Mouse (Mus musculus): ENCODE measurements around the gene Dad1. TPM values are rescaled to one million over a fixed set of nuclear protein-coding genes. Genes with fewer than 3 reads are reported as not detected.

The Dad1 gene
- polyA plus RNA-seq, 1 experiment from 2014 or later = 237 TPM

DNA sequence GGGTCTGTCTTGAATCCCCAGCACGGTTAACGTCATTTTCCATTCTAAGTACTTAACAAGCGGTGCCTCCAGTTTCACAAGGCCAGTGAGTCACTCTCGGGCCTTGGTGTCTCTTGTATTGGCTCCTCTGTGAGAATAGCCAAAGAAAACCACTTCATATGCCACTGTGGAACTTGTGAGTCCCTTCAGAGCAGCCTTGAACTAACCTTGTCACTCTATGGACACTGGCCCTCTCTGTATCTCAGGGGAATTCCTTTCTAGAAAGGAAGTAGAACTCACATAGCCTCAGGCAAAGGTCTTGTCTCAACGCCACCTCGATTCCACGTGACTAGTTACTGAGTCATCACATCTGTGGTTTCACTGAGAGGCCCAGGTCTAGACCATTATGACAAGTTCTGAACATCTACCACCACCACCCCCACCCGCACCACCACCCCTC, 31.6 kb downstream of the Dad1 start:
- H3K9me3 ChIP-seq (replicated peaks) = no peaks in the 10 kb centered on the region
- 52% methylated on average over 8 of the region's 8 CpGs for WGBS (ENCODE audit: insufficient replicate concordance)
- H3K4me3 ChIP-seq = no peak overlapping the region
- peaks cover 14% of the 10 kb centered on the region; the same call in 1 of the 2 replicates for H3K27me3 ChIP-seq (replicated peaks)
- no peak overlapping the region for H3K9ac ChIP-seq
- 0 out of 2 replicates have a peak, but pooled peaks have one; percentile 16 for ATAC-seq
- H3K4me1 ChIP-seq = peaks cover 50% of the 10 kb centered on the region
- no peaks in the 10 kb centered on the region for H3K36me3 ChIP-seq
- 0 out of 2 replicates have a peak overlapping the region, but pooled peaks have one; percentile 33 for H3K27ac ChIP-seq
- H3K4me2 ChIP-seq = no peak overlapping the region

DNA sequence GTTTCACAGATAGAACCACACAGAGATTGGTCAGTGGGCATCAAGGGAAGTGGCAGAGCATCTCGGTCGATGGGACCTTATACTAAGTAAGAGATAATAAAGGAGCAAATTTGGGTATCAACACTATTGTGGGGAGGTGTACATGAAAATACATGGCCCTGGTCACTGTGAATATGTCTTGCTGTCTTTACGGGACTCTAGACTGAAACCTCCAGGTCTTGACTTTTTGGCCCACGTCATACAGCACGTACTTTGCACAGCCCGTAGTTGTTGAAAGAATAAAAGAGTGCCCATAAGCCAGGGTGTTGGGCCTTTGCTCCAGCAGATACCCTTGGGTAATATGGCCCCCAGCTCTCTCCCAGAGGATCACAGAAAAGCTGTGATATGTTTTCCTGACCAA, 32.3 kb downstream of the Dad1 start:
- Histone ChIP-seq H3K36me3 (no peaks in the 10 kb centered on the region), H3K27ac (peak overlapping the region; percentile 33; the same call in 1 of the 2 replicates), H3K27me3 (replicated peaks) (peaks cover 14% of the 10 kb centered on the region; the same call in 1 of the 2 replicates), H3K9me3 (replicated peaks) (no peaks in the 10 kb centered on the region), H3K4me3 (no peak overlapping the region), H3K4me2 (no peak overlapping the region; the same call in 1 of the 2 replicates), H3K4me1 (peaks cover 47% of the 10 kb centered on the region), H3K9ac (no peak overlapping the region; the same call in 1 of the 2 replicates)
- 87% methylated on average over 6 of the region's 6 CpGs for WGBS (ENCODE audit: insufficient replicate concordance)
- no peak for ATAC-seq

DNA sequence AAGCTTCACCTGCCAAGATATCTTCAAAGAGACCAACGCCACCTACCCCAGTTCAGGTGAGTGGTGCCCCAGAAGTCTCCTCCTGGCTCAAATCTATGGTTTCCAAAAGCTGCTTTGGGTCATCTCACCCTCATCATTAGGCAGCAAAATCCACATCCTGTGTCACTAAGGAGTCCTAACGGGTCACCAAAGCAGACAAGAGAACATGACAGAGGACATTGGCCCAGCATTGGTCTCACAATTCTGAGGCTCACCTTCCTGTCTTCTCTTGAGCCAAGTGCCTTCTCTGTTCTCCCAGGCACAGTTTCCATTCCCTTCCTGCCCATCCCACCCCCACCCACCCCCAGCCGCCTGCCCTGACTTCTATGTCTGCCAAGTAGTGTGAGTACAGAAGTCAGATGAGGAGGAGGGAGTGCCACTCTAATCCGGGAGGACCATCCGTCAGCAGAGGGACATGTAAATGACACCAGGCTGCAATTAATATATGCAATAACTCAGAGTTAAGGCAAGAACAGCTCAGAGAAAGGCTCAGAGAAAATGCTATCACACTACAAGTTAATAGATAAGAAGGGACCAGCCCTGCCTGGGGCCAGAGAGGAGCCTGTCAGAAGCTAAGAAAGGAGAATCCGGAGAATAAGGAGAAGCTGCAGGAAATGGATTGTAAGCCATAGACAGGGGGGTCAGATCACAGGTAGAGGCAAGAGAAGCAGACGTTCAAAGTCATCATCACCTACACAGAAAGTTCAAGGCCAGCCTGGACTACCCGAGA, 33.0 kb downstream of the Dad1 start:
- H3K9me3 ChIP-seq (replicated peaks) = no peaks in the 10 kb centered on the region
- H3K4me2 ChIP-seq = peak overlapping the region; percentile 37
- no peaks in the 10 kb centered on the region for H3K36me3 ChIP-seq
- WGBS (ENCODE audit: insufficient replicate concordance) = 42% methylated on average over 8 of the region's 8 CpGs
- H3K27me3 ChIP-seq (replicated peaks) = peaks cover 16% of the 10 kb centered on the region; the same call in 1 of the 2 replicates
- H3K27ac ChIP-seq = no peak overlapping the region
- ATAC-seq = peak; percentile 60; the same call in 1 of the 2 replicates
- H3K9ac ChIP-seq = peak overlapping the region; percentile 29; the same call in 1 of the 2 replicates
- H3K4me3 ChIP-seq = no peak overlapping the region
- H3K4me1 ChIP-seq = peaks cover 43% of the 10 kb centered on the region

DNA sequence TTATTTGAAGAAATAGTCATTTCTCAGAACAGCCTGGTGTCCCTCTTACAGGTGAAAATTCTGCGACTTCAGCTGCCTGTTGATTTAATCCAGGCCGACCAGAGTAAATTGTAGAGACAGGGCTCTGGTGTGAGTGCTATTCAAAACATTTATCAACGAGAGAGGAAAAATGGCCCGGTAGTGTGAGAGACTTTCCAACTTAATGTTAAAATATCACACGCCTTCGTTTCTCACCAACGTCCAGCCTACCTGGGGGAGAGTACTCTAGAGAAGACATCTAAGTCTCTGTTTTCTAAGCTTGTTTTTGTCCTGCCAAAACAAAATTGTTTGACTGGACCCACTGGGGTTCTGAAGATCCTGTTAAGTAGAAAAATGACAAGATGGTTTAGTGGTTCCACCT, 34.1 kb downstream of the Dad1 start:
- H3K36me3 ChIP-seq = no peaks in the 10 kb centered on the region
- no peaks in the 10 kb centered on the region for H3K9me3 ChIP-seq (replicated peaks)
- H3K27ac ChIP-seq = no peak overlapping the region
- peaks cover 19% of the 10 kb centered on the region; the same call in 1 of the 2 replicates for H3K27me3 ChIP-seq (replicated peaks)
- H3K9ac ChIP-seq = no peak overlapping the region
- peaks cover 40% of the 10 kb centered on the region for H3K4me1 ChIP-seq
- H3K4me3 ChIP-seq = no peak overlapping the region
- WGBS (ENCODE audit: insufficient replicate concordance) = 76% methylated on average over 7 of the region's 7 CpGs
- H3K4me2 ChIP-seq = no peak overlapping the region
- ATAC-seq = no peak

DNA sequence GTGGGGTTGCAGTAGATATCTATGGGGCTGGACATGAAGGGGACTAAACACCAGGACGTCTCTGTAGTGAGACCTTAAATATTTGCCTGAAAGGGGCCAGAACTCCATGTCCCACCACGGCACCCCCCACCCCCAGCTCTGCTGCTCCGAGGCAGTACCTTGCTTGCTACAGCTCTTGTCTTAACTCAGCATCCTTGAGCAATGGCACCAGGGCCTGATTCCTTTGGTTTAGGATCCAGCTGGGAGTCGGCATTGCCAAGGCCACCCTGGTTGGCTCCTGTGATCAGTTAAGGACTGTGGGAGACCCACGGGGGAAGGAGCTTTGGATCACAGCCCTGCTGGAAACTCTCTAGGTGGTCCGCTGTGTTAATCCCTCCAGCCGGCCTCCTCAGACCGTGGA, 34.6 kb downstream of the Dad1 start:
- no peaks in the 10 kb centered on the region for H3K9me3 ChIP-seq (replicated peaks)
- no peak overlapping the region for H3K27ac ChIP-seq
- ATAC-seq = no peak
- 70% methylated on average over 8 of the region's 8 CpGs for WGBS (ENCODE audit: insufficient replicate concordance)
- no peak overlapping the region for H3K4me3 ChIP-seq
- H3K4me2 ChIP-seq = no peak overlapping the region
- no peak overlapping the region for H3K9ac ChIP-seq
- peaks cover 34% of the 10 kb centered on the region for H3K4me1 ChIP-seq
- H3K27me3 ChIP-seq (replicated peaks) = peaks cover 17% of the 10 kb centered on the region; the same call in 1 of the 2 replicates
- H3K36me3 ChIP-seq = no peaks in the 10 kb centered on the region

DNA sequence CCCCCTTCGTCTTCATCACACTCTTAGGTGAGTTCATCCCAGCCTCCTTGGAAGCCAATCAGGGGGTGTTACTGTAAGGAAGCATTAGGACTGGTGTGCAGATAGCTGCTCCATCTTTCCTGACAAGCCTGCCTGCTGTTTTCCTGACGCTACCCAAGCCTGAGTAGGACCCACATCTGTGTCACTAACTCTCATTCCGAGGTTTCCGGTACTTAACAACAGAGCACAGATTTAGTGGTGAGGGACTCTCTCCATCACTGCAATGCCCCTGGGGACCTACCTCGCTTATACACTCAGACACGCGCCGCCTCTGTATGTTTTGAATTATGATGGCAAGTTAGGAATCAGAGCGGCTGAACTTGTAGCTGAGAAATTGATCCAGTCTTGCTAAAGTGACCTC, 35.2 kb downstream of the Dad1 start:
- H3K27ac ChIP-seq = no peak overlapping the region
- no peak overlapping the region for H3K4me3 ChIP-seq
- 72% methylated on average over 9 of the region's 9 CpGs for WGBS (ENCODE audit: insufficient replicate concordance)
- H3K9ac ChIP-seq = no peak overlapping the region
- no peaks in the 10 kb centered on the region for H3K9me3 ChIP-seq (replicated peaks)
- ATAC-seq = no peak
- H3K36me3 ChIP-seq = no peaks in the 10 kb centered on the region
- H3K4me1 ChIP-seq = peaks cover 33% of the 10 kb centered on the region
- H3K4me2 ChIP-seq = no peak overlapping the region
- peaks cover 14% of the 10 kb centered on the region; the same call in 1 of the 2 replicates for H3K27me3 ChIP-seq (replicated peaks)

DNA sequence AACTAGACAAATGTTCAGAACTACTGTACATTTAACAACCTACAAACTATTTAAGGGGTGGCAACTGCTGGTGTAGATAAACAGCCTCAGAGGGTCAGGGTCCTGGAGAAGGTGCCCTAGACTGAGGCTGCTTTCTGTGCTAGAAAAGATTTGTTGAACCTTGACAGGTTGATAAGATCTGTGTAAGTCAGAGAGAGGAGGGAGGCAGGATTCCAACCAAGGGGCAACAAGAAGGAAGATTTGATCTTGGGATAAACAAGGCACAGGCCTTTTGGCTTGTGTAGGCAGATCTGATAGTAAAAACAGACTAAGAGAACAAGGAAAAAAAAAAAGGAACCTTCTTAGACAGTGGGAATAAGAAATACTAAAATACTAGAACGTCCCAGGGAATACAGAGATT, 35.7 kb downstream of the Dad1 start:
- Histone ChIP-seq H3K36me3 (no peaks in the 10 kb centered on the region), H3K27ac (no peak overlapping the region), H3K9ac (no peak overlapping the region), H3K9me3 (replicated peaks) (no peaks in the 10 kb centered on the region), H3K4me2 (no peak overlapping the region), H3K27me3 (replicated peaks) (peaks cover 11% of the 10 kb centered on the region; the same call in 1 of the 2 replicates), H3K4me3 (no peak overlapping the region), H3K4me1 (peaks cover 33% of the 10 kb centered on the region)
- ATAC-seq = no peak
- WGBS (ENCODE audit: insufficient replicate concordance) = 58% methylated on average over 1 of the region's 1 CpGs

DNA sequence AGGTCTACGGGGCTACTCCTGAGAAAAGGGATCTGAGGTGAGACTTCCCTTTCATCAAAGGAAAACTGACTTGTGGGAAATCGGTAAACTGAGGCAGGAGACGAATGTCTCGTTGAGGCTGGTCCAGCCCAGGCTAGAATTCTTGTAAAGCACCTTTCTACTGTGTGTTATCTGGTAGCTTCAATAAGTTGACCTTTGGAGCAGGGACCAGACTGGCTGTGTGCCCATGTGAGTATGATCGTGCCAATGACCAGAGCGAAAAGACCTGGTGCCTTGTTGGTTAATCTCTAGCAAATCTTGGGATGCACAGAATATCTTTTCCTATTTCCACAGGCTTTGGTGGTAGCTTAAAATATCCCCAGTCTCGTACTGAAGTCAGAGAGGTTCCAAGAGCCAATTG, 37.8 kb downstream of the Dad1 start:
- Histone ChIP-seq H3K4me1 (peaks cover 14% of the 10 kb centered on the region), H3K27me3 (replicated peaks) (peaks cover 15% of the 10 kb centered on the region; the same call in 1 of the 2 replicates), H3K9me3 (replicated peaks) (no peaks in the 10 kb centered on the region), H3K4me3 (no peak overlapping the region), H3K4me2 (no peak overlapping the region), H3K36me3 (no peaks in the 10 kb centered on the region), H3K9ac (no peak overlapping the region), H3K27ac (no peak overlapping the region)
- ATAC-seq = no peak
- 77% methylated on average over 7 of the region's 7 CpGs for WGBS (ENCODE audit: insufficient replicate concordance)

DNA sequence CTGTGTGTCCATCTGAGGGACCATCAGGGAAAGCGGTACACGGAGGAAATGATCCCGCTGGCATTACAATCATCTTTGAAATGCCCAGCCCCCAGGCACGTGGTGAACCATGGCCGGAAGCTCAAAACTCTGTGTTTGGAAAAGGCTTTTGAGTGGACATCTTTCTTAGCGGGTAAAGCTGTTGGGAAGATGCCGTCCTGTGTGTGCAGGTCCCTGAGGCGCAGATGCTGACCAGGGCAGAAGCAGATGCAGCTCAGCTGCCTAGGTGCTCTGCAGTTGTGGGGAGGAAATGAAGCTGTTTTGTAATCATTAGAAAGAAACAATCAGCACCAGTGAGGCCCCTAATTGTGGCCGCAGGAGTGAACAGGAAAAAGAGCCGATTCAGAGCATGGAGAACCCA, 39.0 kb downstream of the Dad1 start:
- Histone ChIP-seq H3K9ac (no peak overlapping the region), H3K27me3 (replicated peaks) (peaks cover 18% of the 10 kb centered on the region; the same call in 1 of the 2 replicates), H3K4me3 (no peak overlapping the region), H3K4me1 (peaks cover 6% of the 10 kb centered on the region; the same call in 1 of the 2 replicates), H3K36me3 (no peaks in the 10 kb centered on the region), H3K27ac (no peak overlapping the region), H3K4me2 (no peak overlapping the region), H3K9me3 (replicated peaks) (no peaks in the 10 kb centered on the region)
- WGBS (ENCODE audit: insufficient replicate concordance) = 54% methylated on average over 10 of the region's 10 CpGs
- no peak for ATAC-seq

DNA sequence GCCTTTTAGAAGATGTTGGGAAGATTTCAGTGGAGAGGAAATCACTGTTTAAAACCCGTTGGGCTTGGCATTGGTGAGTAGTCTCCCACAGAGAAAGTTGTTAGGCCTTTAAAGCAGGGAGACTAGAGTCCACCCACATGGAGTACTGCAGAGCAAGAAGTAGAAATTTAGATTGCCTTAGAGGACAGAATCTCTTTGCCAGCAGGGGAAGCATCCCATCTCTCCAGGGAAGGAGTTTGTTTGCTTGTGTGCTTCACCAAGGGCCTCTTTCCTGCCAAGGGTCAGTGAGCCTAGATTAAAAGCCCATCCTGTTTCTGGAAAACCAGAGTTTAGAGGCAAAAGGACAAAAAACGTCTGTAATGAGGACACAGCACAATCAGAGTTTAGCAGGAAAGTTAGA, 39.4 kb downstream of the Dad1 start:
- no peak for ATAC-seq

DNA sequence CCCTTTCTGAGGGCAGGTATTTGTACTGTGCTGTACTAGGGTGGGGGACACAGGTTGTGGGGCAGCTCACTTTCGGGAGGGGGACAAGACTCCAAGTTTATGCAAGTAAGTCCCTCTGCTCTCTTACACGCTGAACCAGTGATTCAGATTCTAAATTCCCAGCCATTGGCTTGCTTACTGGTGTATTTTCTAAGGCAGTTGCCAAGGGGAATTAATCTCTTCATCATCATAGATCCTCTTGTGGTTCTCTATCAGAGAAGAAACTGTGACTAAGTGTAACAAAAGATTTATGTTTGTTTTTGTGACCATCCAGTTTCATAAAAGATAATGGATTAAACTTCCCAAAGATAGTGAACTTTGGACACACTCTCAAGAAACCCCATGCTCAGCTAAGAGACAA, 40.2 kb downstream of the Dad1 start:
- Histone ChIP-seq H3K9me3 (replicated peaks) (no peaks in the 10 kb centered on the region), H3K9ac (no peak overlapping the region), H3K4me2 (no peak overlapping the region), H3K27me3 (replicated peaks) (peaks cover 20% of the 10 kb centered on the region; the same call in 1 of the 2 replicates), H3K36me3 (no peaks in the 10 kb centered on the region), H3K4me3 (no peak overlapping the region), H3K27ac (no peak overlapping the region), H3K4me1 (peaks cover 7% of the 10 kb centered on the region)
- ATAC-seq = no peak
- 75% methylated on average over 2 of the region's 2 CpGs for WGBS (ENCODE audit: insufficient replicate concordance)

More for the DNA sequence above, 39.4 kb downstream of the Dad1 start:
- no peak overlapping the region for H3K4me2 ChIP-seq
- H3K4me3 ChIP-seq = no peak overlapping the region
- no peaks in the 10 kb centered on the region for H3K9me3 ChIP-seq (replicated peaks)
- H3K9ac ChIP-seq = no peak overlapping the region
- peaks cover 20% of the 10 kb centered on the region; the same call in 1 of the 2 replicates for H3K27me3 ChIP-seq (replicated peaks)
- 40% methylated on average over 2 of the region's 2 CpGs for WGBS (ENCODE audit: insufficient replicate concordance)
- no peaks in the 10 kb centered on the region for H3K36me3 ChIP-seq
- H3K27ac ChIP-seq = no peak overlapping the region
- peaks cover 6% of the 10 kb centered on the region; the same call in 1 of the 2 replicates for H3K4me1 ChIP-seq

DNA sequence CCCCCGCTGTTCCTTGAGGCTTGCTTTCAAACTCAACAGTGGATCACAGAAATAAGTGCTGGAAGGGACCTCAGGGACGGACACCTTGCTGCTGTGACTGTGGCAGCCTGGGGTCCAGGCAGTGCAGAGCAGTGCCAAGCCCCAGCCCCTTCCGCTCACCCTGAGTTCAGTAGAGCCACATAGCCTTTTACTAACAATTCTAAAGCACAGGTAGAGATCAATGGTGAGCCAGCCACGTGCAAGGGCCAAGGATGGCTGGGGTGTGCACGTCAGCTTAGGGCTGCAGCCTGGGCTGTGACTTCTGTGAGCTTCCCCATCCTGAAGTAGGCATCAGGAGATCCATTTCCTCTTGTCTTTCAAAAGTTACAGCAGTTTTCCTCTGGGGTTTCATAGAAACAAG, 42.1 kb downstream of the Dad1 start:
- Histone ChIP-seq H3K9ac (no peak overlapping the region), H3K27me3 (replicated peaks) (peaks cover 15% of the 10 kb centered on the region; the same call in 1 of the 2 replicates), H3K27ac (no peak overlapping the region), H3K36me3 (no peaks in the 10 kb centered on the region), H3K9me3 (replicated peaks) (no peaks in the 10 kb centered on the region), H3K4me1 (peaks cover 24% of the 10 kb centered on the region), H3K4me2 (no peak overlapping the region), H3K4me3 (no peak overlapping the region)
- WGBS (ENCODE audit: insufficient replicate concordance) = 68% methylated on average over 5 of the region's 5 CpGs
- ATAC-seq = no peak
